Mouse (Mus musculus): ENCODE results near the gene Gpr173.
A peak's percentile ranks its signal among the peaks of the same experiment; 100 is the strongest.
"Not testable (repeated sequence)": the region's sequence is repeated elsewhere in the genome, so short reads cannot be mapped to it uniquely, and the experiment has no call there.

The Gpr173 gene

DNA sequence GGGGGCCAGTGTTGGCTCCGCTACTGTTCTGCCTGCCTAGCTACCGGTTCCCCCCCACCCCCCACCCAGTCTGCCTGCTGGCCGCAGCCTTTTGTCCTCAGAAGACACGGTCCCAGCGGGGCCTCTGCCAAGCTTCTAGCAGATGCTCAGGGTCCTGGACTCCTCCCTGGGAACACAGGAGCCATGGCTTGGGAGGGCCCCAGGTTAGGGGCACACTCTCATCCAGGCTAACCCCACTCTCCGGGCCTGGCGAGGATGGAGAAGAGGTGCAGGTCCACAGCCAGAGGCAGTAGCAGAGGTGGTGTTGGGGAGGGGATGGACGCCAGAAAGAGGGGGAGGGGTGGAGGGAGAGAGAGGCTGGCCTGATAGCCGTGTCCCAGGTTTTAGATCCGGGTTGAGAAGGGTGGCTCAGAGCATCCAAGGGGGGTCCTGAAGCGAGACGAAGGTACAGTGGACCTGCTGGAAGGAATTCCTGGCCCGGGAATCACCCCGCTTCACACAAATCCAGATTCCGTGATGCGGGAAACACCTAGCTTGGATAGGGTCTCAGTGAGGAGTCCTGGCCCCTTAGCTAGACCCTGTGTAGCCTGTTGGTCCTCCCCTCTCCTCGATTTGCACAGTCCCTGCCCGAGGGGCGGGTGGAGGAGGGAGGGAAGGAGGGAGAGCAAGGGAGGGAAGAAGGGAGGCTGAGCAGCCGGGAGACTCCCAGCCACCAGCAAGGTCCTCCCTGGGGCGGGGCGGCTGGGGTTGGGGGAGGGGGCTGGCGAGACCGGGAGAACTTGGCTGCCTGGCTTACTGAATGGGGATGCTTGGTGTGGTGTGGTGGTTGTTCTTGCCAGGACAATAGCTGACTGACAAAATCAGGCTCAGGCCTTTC lies at the start of gene Gpr173:
Gene Gpr173, minus strand, starts transcription at position 308 of the 877 bp plus-strand sequence.
- peak; percentile 14 to 60 for DNase-seq

DNA sequence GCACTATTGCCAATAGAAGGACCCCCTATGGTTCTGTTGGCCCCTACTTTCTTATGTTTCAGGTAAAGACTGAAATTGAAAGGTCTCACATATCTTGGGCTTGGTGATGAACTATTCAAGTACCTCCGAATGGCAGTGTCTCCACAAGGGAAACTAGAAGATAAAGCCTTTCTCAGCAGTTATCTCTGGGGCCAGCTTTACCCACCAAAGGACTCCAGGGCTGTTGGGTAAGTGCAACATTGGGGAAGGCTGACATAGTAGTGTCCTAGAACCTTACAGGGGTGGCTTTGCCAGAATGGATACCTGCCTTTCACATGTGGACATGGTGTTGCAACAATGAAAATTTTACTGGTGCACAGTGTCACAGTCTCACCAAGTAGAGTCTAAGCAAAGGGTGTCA lies 34.7 kb upstream of the Gpr173 start:
- DNase-seq = no peak

DNA sequence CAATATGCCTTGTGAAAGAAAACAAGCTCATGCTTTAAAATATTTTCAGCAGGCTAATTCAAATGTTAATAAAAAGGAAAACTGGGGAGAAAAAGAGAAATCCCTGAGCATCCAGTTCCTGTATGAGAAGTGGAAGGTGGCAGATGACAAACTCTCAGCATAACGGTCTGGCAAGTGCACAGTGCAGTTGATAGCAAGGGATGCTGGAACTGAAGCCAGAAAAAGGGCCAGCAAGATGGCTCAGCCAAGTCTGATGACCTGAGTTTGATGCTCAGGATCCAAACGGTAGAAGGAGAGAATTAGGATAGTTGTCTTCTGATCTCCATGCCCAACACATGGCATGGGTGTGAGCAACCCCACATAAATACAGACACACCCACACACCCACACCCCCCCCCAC lies 31.6 kb upstream of the Gpr173 start:
- no peak for DNase-seq

DNA sequence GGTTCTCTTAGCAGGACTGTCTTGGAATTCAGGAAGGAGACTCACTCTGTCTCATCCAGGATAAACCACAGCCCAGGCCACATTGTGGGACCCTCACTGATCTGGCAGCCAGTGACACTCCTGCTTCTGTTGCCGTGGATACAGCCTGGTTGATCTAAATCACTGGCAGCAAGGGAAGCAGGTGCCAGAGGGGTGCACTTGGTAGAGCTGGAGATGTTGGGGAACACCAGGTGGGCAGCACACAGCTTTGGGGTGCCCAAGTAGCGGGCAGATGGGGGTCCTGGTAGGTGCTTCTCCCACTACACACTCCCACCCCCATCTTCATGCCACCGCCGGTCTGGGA lies 479 bp downstream of the Gpr173 start:
- no peak for DNase-seq

DNA sequence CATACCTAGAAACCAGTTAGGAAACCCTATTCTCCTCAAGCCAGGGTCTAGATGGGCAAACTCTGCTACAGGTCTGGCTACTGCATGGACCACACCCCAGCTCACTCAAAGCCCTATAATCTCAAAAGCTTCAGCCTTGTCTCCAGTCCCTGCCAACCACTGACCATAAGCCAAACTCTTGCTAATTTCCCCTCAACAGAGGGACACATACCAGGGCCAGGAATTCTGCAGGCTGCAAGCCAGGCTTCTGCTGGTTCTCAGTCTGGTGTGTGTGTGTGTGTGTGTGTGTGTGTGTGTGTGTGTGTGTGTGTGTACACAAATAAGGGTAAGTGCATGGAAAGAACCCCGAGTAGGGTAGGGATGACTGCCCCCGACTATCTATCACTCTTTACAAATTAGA lies 2.1 kb downstream of the Gpr173 start:
- no peak for DNase-seq

DNA sequence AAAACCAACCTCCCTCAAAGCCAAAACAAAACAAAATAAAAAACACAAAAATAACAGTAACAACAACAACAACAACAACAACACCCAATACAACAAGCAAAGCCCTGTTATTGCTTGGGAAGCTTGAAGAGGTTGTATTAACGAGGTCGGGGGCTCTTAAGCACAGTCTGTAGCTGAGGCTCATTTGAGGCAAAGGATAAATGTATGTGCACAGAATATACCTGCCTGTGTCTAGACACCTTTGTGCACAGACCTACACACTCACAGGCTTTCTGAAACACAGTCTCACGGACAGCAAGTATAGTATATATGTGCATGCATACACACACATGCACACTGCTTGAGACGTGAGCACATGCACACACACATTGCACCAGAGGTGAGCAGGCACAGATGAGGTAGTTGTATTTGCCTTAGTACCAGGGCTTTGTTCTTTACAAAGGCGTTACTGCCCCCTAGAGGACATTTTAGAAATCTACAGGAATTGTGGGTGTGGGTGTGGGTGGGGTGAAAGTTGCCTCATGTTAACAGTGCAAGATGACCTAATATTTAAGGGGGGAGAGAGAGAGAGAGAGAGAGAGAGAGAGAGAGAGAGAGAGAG lies 15.9 kb downstream of the Gpr173 start:
- DNase-seq = peak; percentile 21 to 43

DNA sequence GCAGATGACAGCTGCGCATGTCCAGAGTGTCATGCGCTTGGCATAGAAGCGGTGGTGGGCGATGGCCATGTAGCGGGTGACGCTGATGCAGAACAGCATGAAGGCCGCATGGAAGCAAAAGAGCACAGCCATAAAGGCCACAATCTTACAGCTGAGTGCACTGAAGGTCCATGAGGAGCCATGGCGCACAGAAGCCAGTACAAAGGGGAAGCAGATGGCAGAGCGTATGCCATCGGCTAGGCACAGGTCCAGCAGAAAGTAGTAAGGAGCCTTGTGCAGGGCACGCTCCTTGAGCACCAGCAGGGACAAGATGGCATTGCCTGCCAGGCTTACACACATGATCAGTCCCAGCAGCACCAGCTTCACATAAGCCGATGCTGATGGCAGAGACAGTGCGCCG lies 21.5 kb downstream of the Gpr173 start:
- DNase-seq = no peak

DNA sequence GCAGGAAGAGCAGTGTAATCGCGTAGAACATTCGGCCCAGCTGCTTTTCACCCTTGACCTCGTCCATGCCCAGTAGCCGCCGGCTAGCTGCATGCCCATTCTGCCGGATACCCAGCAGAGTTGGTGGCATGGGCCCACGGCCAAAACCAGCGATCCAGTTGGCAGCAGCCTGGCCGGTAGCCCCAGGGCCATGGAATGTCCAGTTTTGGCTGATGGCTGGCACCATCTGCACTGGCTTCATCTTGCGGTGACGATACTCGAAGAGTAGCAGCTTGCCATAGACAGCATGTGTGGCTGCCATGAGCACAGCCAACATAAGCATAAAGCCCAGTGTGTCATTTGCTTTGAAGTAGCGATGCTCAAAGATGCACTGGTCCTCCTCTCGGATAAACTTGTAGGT lies 21.9 kb downstream of the Gpr173 start:
- no peak for DNase-seq

DNA sequence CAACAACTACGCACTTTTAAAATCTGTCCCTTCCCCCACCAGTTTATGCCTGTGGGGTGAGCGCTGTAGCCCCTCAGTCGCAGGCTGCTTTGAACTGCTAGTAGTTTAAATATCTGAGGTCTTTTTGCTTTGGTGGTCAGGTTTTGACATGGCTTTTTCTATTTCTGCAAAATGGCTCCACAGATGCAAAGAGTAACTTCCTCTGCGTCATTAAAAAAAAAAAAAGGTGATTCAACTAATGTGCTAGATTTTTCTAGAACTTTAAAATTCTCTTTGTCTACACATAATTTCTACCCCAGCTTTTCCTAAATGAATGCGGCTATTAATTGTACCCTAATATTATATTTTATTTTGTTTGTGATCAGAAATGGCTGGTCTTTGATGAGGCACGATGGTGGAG lies 25.6 kb downstream of the Gpr173 start:
- no peak for DNase-seq

DNA sequence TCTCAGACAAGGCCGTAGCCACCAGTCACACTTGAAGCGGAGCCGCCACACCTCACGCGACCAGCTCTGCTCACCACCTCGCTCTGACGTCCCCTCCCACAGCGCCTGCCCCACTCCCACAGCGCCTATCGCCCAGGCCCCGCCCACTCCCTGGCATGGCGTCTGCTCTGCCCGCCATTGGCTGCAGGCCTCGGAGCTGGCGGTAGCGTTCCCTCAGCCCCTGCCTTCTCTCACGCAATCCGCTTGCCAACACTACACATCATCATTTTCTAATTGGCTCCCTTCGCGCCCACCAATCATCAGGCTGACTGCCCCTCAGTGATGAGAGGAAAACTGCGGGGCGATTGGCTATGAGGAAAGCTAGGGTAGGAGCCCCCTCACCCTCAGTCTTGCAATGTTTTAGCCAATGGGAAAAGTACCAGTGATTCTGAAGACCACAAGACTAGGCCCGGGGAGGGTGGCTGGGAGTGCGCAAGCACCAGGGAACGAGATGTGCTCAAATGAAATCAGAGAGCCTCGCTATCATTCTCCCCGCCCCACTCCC lies 26.1 kb downstream of the Gpr173 start, which contains the start of gene Tspyl2:
Gene Tspyl2, minus strand, starts transcription at position 68 of the 544 bp plus-strand sequence.
- DNase-seq = peak; percentile 91 to 97

DNA sequence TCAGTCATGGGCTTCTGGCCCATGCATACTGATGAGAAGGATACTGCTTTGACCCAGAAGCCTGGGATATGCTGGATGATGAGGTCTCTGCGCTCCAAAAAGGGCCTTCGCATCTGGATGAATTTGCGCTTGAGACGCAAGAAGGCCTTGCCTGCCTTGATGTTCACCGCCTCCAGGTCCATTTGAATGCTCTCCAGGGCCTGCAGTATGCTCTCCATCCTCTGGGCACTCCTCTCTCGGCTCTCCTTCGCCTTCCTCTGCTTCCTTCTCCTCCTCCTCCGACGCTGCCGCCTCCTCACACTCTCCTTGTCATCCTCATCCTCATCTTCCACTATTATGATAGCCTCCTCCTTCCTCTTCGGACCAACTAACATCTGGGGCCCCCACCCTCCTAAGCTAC lies 27.0 kb downstream of the Gpr173 start:
- no peak for DNase-seq

DNA sequence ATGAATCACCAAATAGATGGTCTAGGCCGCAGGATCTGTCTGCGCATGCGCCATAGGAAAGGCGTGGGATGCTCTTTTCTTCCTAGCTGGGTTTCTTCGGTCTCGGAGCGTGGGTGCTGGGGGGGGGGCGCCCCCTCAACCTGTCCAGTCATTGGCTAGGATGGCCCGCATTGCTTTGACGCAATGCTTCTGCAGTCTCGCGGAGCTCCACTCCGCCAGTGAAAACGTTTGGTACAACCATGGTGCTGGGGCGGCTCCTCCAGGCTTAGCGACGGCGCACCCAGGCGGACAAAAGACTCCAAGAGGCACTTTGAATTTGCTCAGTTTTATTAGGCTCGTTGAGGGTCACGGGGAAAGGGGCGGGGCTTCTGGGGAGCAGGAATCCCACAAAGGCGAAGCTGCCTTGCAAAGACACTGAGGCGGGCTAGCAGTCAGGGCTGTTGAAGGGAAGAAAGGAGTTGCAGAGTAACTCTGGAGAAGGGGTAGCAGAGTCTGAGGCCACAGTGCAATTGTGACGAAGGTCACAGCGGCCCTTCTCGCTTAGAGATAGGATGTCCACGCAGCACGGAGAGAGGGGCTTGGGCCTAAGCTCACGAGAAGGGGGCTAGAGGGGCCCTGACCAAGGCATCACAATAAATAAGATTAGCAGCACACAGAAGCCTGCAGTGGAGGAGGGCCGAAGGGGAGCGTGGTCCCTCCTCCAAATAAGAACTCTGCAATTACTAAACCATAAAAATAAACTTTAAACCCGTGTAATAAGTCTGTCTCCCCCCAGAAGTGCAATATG lies 31.8 kb downstream of the Gpr173 start:
- peak; percentile 93 to 96 for DNase-seq

DNA sequence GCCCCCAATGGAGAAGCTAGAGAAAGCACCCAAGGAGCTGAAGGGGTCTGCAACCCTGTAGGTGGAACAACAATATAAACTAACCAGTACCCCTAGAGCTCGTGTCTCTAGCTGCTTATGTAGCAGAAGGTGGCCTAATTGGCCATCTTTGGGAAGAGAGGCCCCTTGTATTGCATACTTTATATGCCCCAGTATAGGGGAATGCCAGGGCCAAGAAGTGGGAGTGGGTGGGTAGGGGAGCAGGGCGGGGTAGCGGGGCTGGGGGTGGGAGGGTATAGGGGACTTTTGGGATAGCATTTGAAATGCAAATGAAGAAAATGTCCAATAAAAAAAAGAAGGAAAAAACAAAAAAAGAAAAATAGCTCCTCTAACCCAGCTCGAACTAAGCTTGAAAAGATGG lies 32.4 kb downstream of the Gpr173 start:
- not testable (repeated sequence) for DNase-seq

DNA sequence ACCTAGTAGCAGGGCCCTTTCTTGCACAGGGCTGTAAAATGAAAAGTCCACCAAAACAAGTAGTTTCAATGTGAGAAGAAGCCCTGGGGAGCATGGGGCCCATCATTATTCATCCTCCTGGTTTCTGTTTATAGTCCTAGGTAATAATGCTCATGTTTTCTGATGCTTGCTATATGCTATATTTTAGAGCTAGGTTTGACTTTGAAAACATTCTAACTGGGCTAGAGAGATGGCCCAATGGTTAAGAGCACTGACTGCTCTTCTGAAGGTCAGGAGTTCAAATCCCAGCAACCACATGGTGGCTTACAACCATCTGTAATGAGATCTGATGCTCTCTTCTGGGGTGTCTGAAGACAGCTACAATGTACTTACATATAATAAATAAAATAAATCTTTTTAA lies 39.1 kb downstream of the Gpr173 start:
- not testable (repeated sequence) for DNase-seq

DNA sequence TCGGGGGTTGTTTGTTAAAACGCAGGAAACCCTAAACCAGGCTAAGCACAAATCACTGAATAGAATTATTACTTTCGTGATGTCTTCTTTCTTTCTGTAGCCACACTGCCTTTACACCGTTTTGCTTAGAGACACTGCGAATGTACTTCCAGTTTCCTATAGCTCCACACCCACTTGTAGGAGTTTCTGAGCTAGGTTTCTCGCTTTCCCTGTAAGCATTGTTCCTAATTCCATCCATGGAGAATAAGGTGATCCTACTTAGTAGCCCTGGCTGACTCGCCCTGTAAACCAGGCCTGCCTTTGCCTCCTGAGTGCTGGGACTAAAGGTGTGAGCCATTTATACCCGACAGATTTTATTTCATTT lies 40.8 kb downstream of the Gpr173 start:
- DNase-seq = no peak

DNA sequence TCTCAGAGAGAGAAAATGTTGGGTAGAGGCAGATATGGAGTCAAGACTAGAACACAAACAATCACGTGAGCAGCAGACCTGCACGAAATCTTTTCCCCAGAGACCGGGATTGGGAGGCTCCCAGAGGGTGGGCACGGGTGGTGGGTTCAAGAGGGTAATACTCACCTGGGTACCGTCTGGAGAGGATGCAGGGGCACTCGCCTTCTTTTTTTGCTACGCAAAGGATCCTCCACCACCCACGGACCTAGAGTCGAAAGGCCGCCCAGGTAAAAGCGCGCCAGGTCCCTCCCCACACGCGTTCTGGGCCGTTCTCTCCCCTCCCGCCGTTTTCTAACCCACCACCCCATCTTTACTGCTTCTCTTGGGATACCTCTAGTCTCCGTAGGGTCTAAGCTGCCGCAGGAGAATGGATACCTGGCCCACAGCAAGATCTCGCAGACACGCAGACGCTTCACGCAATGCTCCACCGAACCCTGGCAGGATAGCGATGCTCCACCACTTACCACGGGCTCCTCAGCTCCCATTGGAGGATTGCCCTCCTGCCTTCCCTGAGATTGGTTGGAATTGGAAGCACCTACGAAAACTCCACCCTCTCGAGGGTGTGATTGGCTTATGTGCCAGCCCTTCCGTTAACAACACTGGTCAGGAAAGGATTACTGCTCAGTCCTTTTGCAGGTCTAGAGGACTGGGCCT lies 41.4 kb downstream of the Gpr173 start, which contains the start of gene Kantr:
Gene Kantr, minus strand, starts transcription at position 500 of the 693 bp plus-strand sequence.
- peak; percentile 81 to 92 for DNase-seq

DNA sequence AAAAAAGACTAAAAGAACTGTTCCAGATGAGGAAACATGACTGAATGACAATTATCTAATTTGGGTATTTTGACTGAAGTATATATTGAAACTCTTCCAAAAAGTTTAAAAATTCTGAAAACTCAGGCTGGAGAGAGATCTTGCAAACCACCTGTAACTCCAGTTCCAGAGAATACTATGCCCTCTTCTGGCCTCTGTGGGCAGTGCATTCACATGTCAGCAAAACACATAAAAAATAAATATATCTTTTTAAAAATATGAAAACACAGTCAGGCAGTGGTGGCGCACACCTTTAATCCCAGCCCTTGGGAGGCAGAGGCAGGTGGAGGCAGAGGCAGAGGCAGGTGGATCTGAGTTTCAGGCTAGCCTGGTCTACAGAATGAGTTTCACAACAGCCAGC lies 44.9 kb downstream of the Gpr173 start:
- peak in 1 of 2 experiments; percentile 10 for DNase-seq

DNA sequence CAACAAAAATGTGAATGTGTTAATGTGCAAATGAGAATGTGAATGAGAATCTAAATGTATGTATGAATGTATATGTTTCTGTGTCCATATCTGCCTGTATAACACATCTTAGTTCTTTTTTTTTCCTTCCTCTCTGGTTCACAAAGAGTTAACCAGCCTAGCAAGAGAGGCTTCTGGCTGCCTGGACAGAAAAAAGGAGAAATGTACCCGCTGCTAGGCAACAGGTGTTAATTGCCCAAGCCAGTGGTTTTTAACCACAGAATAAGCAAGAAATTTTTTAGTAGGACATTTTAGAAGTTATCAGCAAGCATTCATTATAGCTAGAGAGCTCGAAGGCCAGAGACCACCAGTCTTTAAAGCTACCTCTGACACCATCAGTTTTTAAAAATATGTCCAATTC lies 45.7 kb downstream of the Gpr173 start:
- no peak for DNase-seq

DNA sequence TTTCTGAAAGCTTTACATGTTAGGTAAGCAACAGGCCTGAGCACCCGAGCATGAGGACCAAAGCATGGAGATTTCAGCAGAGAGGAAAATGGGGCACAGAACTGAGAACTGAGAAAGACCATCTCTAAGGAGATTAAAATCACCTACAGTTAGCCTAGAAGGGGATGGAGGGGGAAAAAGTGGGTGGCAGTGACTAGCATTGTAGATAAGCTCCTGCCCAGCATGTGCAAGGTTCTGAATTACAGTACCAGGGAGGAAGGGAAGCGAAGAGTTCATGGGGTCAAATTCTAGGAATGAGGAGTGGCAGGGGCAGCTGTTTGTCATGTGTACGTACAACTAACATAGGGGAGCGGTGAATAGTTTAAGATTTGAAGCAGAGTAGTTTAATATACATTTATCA lies 48.0 kb downstream of the Gpr173 start:
- DNase-seq = no peak

DNA sequence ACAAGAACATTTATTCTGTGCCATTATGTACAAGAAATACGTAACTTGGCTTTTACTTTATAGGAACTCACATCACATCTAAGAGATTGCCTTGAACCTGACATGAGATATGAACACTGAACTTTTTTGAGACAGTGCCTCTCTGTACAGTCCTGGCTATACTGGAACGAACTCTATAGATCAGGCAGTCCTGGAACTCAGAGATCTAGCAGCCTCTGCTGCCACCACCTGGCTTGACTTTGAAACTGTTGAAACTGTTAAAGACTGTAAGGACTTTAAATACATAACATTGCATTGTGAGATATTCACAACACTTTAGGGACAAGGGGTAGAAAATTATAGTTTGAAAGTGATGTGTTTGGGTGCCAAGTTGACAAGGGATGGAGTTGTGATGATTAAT lies 60.6 kb downstream of the Gpr173 start:
- DNase-seq = peak in 1 of 2 experiments; percentile 17

DNA sequence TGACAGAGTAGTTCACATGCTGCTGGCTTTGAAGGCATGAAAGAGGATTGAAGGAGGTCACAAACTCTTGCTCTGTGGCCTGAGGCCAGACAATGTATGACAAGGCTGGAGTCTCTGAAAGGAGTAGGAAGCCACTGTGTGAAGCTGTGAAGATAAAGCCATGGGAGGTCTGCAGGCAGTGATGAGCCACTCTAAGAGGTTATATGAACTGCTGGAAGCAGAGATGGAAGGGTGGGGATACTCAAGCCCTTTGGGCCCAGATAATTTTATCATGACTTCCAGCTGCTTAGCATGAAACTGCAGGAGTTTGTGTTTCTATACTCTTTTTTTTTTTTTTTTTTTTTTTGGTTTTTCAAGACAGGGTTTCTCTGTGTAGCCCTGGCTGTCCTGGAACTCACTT lies 61.1 kb downstream of the Gpr173 start:
- no peak for DNase-seq

DNA sequence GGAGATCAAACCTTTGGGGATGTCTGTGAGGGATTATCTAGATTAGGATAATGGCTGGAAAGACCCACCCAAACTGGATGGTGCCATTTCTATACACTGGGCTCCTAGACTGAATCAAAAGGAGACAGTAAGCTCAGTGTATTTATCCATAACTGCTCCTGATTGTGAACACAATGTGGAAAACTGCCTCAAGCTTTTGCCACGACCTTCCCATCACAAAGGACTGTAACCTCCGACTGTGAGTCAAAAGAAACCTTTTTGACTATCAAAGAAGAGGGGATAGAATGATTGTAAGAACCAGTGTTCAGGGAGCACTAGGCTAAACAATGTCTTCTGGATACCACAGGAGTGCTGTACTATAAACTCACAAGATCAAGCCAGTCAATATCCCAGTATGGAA lies 62.3 kb downstream of the Gpr173 start:
- DNase-seq = no peak

Data from kidney, postnatal 25 days (tissue).